Mouse (Mus musculus) forebrain, embryonic 16.5 days (tissue): ENCODE data around the gene Gpr132. TPM values are rescaled to one million over a fixed set of nuclear protein-coding genes. Genes with fewer than 3 reads are reported as not detected.
A peak's percentile ranks its signal among the peaks of the same experiment; 100 is the strongest.

Source experiments
- ATAC-seq: fragments of 200-750 bp; cut with Nextera tagmentation; 2 replicates; pipeline ENCODE4 v1.8.0; 2017; ENCODE audit warnings: mild to moderate bottlenecking, moderate library complexity
- H3K27ac ChIP-seq: fragments of 300-500 bp; sonication (generic); 2 replicates; pipeline ENCODE4 v1.5.1; 2014; ENCODE audit warnings: low read length, control low read depth
- H3K27me3 ChIP-seq: fragments of 300-500 bp; sonication (generic); replicated peaks from 2 replicates; pipeline ENCODE4 v1.6.1; 2014; ENCODE audit warnings: low read length; ENCODE audit not compliant: control insufficient read depth, insufficient read depth
- H3K36me3 ChIP-seq: fragments of 300-500 bp; sonication (generic); 2 replicates; pipeline ENCODE4 v1.6.1; 2014; ENCODE audit not compliant: control insufficient read depth, insufficient read depth
- H3K4me1 ChIP-seq: fragments of 300-500 bp; sonication (generic); replicated peaks from 2 replicates; pipeline ENCODE4 v1.6.1; 2014; ENCODE audit warnings: low read length; ENCODE audit not compliant: control insufficient read depth, insufficient read depth
- H3K4me2 ChIP-seq: fragments of 300-500 bp; sonication (generic); 2 replicates; pipeline ENCODE4 v1.6.1; 2014; ENCODE audit warnings: mild to moderate bottlenecking, low read length, control low read depth
- H3K4me3 ChIP-seq: fragments of 300-500 bp; sonication (generic); replicated peaks from 2 replicates; pipeline ENCODE4 v1.5.1; 2014; ENCODE audit warnings: mild to moderate bottlenecking, low read length, control low read depth
- H3K9ac ChIP-seq: fragments of 300-500 bp; sonication (generic); replicated peaks from 2 replicates; pipeline ENCODE4 v1.6.1; 2014; ENCODE audit warnings: low read depth, low read length, control low read depth
- H3K9me3 ChIP-seq: fragments of 300-500 bp; sonication (generic); 2 replicates; pipeline ENCODE4 v1.6.1; 2016; ENCODE audit warnings: low read length; ENCODE audit not compliant: control insufficient read depth
- WGBS: fragments of 180-500 bp; shearing (Covaris S2); extraction: QIAGEN DNeasy Blood & Tissue Kit; methylation state at CpG from one replicate; pipeline ENCODE4 v1.1.7; 2014; 5-methylcytosine and 5-hydroxymethylcytosine counted together
- polyA plus RNA-seq: library from polyadenylated mRNA; unstranded; fragments of >200 nt; fragmentation: Nextera tagmentation; extraction: Ambion mirVana; gene quantifications from 2 replicates; pipeline ENCODE4 v1.2.1, GENCODE M21; 2015

The Gpr132 gene
- polyA plus RNA-seq, 1 experiment from 2014 or later, result not detected

DNA sequence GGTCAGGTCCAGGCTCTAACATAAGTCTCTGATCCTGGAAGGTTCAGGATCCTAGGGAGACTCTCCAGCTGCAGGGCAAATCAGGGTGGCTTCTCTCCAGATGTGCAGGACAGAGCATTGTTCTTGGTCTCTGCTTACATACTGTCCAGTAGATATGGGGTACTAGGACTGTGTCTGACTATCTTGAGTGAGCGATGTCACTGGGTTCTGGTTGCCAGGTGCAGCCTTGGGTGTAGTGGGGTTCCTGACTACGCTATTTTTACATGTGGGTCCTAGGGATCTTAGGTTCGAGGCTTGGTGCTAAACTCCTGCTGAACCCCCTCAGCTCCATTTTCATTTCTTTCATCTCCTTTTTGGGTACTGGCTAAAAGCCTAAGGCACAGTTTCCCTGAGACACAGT, 37.5 kb downstream of the Gpr132 start:
- H3K4me3 ChIP-seq, result peak overlapping the region; percentile 96
- ATAC-seq, result no peak
- H3K36me3 ChIP-seq, result no peaks in the 10 kb centered on the region; the same call in 1 of the 2 replicates
- no peaks in the 10 kb centered on the region for H3K9me3 ChIP-seq
- H3K4me2 ChIP-seq, result peak overlapping the region; percentile 71
- peak overlapping the region; percentile 77 for H3K9ac ChIP-seq
- H3K27ac ChIP-seq, result no peak overlapping the region
- H3K27me3 ChIP-seq, result no peaks in the 10 kb centered on the region
- 87% methylated on average over 3 of the region's 3 CpGs for WGBS
- H3K4me1 ChIP-seq, result peaks cover 43% of the 10 kb centered on the region

GRCm38 (mm10) chr12:112830141-112830540, 37.9 kb downstream of the Gpr132 start:
- Histone ChIP-seq H3K4me3 (peak overlapping the region; percentile 96), H3K4me1 (peaks cover 43% of the 10 kb centered on the region), H3K9ac (peak overlapping the region; percentile 77), H3K27ac (peak overlapping the region; percentile 69), H3K36me3 (no peaks in the 10 kb centered on the region; the same call in 1 of the 2 replicates), H3K9me3 (no peaks in the 10 kb centered on the region), H3K27me3 (no peaks in the 10 kb centered on the region), H3K4me2 (peak overlapping the region; percentile 71)
- ATAC-seq, result no peak
- 27% methylated on average over 2 of the region's 2 CpGs for WGBS

GRCm38 (mm10) chr12:112829244-112829864, 38.7 kb downstream of the Gpr132 start, which contains the start of gene Cdca4:
Cdca4 (minus strand) TSS chr12:112829423.
- Histone ChIP-seq H3K27ac (peak within 1 kb of the TSS; percentile 93), H3K9me3 (no peaks in the 10 kb centered on the region), H3K36me3 (no peaks in the 10 kb centered on the region; the same call in 1 of the 2 replicates), H3K27me3 (no peaks in the 10 kb centered on the region), H3K4me2 (peak within 1 kb of the TSS; percentile 92), H3K4me3 (peak within 1 kb of the TSS; percentile 96), H3K4me1 (peaks cover 46% of the 10 kb centered on the region), H3K9ac (peak within 1 kb of the TSS; percentile 94)
- ATAC-seq, result peak; percentile 98
- WGBS, result 1% methylated on average over 62 of the region's 72 CpGs

DNA sequence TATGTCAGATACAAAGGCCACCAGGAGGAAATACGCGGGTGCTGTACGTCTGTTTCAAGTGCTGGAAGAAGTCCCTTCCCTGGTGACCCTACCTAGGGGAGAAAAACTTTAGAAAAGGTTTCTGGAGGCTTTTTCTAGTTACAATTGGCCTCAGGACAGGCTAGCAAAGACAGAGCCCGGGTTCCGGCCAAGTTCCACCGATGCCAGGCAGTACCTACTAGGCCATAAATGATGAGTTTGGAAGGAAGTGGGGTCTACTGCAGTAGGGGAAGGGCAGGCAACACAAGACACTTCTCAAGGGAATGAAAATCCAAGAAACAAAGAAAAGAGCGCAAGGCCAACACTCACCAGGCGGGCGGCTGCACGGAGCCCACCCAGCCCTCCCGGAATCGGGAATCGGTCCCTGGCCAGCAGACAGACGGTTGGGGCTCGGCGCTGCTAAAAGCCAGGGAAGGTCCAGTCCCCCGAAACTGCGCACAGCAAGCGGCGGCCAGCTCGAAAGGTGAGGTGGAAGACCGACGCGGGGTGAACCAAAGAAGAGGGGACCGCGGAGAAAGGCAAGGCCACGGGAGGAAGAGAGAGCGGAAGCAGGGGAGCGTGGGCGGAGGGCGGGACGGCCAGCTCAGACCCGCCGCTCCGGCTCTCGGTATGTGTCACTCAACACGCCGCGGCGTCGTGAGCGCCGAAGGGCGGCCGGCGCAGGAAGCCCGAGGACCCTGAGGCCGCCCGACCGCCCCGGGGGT, 39.4 kb downstream of the Gpr132 start:
- H3K4me2 ChIP-seq, result peak overlapping the region; percentile 92
- H3K9ac ChIP-seq, result peak overlapping the region; percentile 94
- peak overlapping the region; percentile 93 for H3K27ac ChIP-seq
- under 1% methylated on average over 46 of the region's 51 CpGs for WGBS
- H3K36me3 ChIP-seq, result no peaks in the 10 kb centered on the region; the same call in 1 of the 2 replicates
- H3K27me3 ChIP-seq, result no peaks in the 10 kb centered on the region
- H3K4me1 ChIP-seq, result peaks cover 51% of the 10 kb centered on the region
- H3K4me3 ChIP-seq, result peak overlapping the region; percentile 96
- no peaks in the 10 kb centered on the region for H3K9me3 ChIP-seq
- peak; percentile 80 for ATAC-seq

GRCm38 (mm10) chr12:112825901-112826300, 42.1 kb downstream of the Gpr132 start:
- ATAC-seq, result no peak
- 90% methylated on average over 5 of the region's 5 CpGs for WGBS
- no peak overlapping the region for H3K4me3 ChIP-seq

DNA sequence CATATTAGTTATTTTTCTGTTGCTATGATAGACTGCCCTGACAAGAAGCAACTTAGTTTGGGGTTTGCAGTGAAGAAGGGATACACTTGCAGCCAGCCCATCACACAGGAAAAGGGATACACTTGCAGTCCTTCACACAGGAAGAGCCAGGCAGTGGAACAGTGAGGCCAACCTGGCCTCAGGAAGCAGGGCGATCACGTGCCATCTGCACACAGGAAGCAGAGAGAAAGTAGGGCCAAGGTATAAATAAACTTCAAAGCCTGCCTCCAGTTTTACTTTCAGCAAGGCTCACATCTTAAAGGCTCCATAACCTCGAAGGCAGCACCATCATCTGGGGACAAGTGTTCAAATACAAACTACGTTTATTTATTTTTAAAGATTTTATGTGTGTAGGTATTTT, 44.8 kb downstream of the Gpr132 start:
- H3K27ac ChIP-seq, result peak overlapping the region; percentile 9; the same call in 1 of the 2 replicates
- ATAC-seq, result no peak
- peaks cover 40% of the 10 kb centered on the region for H3K4me1 ChIP-seq
- no peak overlapping the region for H3K4me2 ChIP-seq
- H3K27me3 ChIP-seq, result no peaks in the 10 kb centered on the region
- H3K4me3 ChIP-seq, result no peak overlapping the region
- no peaks in the 10 kb centered on the region for H3K9me3 ChIP-seq
- peaks cover 20% of the 10 kb centered on the region for H3K36me3 ChIP-seq
- WGBS, result 81% methylated on average over 4 of the region's 4 CpGs
- H3K9ac ChIP-seq, result no peak overlapping the region

More at GRCm38 (mm10) chr12:112825901-112826300, 42.1 kb downstream of the Gpr132 start:
- no peaks in the 10 kb centered on the region for H3K27me3 ChIP-seq
- peaks cover 50% of the 10 kb centered on the region for H3K4me1 ChIP-seq
- H3K4me2 ChIP-seq, result no peak overlapping the region
- H3K27ac ChIP-seq, result no peak overlapping the region
- no peak overlapping the region for H3K9ac ChIP-seq
- no peaks in the 10 kb centered on the region for H3K9me3 ChIP-seq
- peaks cover 6% of the 10 kb centered on the region for H3K36me3 ChIP-seq

DNA sequence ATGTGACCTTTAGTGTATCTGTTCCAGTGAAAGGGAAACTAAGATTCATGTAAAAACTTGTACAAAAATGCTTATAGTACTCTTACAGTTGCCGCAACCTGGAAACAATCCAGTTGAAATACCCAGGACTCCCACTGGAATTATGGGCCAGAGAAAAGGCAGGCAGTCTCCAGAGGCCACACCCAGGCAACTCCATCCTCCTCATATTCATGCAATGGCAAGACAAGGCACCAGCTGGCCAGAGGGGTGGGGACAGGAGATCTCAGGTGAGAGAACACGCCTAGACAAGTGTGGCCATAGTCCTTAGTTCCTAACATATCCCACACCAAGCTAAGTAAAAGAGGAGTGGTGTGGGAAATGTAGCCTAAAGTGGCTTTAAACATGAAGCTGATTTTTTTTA, 45.4 kb downstream of the Gpr132 start:
- Histone ChIP-seq H3K4me2 (no peak overlapping the region), H3K9me3 (no peaks in the 10 kb centered on the region), H3K27ac (no peak overlapping the region), H3K4me1 (peaks cover 35% of the 10 kb centered on the region), H3K9ac (no peak overlapping the region), H3K27me3 (no peaks in the 10 kb centered on the region), H3K4me3 (no peak overlapping the region), H3K36me3 (peaks cover 23% of the 10 kb centered on the region)
- no peak for ATAC-seq
- WGBS, result 79% methylated on average over 2 of the region's 2 CpGs

- Histone ChIP-seq H3K36me3 (peaks cover 23% of the 10 kb centered on the region), H3K4me1 (peaks cover 28% of the 10 kb centered on the region)
- no peak for ATAC-seq
Measured at GRCm38 (mm10) chr12:112821974-112822373, 46.1 kb downstream of the Gpr132 start.

DNA sequence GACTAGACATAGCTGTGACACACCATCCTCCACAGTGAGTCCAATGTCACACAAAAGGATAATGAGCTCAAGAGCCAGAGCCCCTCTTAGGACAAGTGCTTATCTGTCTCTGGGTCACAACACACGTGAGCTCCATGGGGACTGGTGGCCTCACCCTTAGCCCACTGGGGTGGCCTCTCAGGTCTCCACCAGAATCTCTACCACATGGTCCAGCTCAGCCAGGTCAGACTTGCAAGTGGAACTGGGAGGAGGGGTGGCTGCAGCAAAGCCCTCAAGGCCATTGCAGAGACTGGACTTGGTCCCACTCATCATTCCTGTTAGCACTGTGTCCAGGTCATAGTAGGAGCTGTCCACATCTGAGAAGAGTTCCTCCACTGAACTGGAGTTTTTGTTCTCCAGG, 46.8 kb downstream of the Gpr132 start:
- H3K4me1 ChIP-seq, result peaks cover 20% of the 10 kb centered on the region
- H3K9me3 ChIP-seq, result no peaks in the 10 kb centered on the region
- no peak overlapping the region for H3K4me2 ChIP-seq
- H3K9ac ChIP-seq, result no peak overlapping the region
- no peak overlapping the region for H3K27ac ChIP-seq
- no peaks in the 10 kb centered on the region for H3K27me3 ChIP-seq
- 58% methylated on average over 1 of the region's 1 CpGs for WGBS
- ATAC-seq, result no peak
- peaks cover 23% of the 10 kb centered on the region for H3K36me3 ChIP-seq
- no peak overlapping the region for H3K4me3 ChIP-seq

More at GRCm38 (mm10) chr12:112821974-112822373, 46.1 kb downstream of the Gpr132 start:
- H3K27ac ChIP-seq, result no peak overlapping the region
- H3K4me2 ChIP-seq, result no peak overlapping the region
- H3K4me3 ChIP-seq, result no peak overlapping the region
- H3K9me3 ChIP-seq, result no peaks in the 10 kb centered on the region
- H3K27me3 ChIP-seq, result no peaks in the 10 kb centered on the region
- 82% methylated on average over 4 of the region's 4 CpGs for WGBS
- no peak overlapping the region for H3K9ac ChIP-seq
